Mouse (Mus musculus) limb, embryonic 13.5 days (tissue): ENCODE data around the gene Ppp4r2. TPM values are rescaled to one million over a fixed set of nuclear protein-coding genes. Genes with fewer than 3 reads are reported as not detected.

ENCODE experiments used
- ATAC-seq: fragments of 200-750 bp; cut with Nextera tagmentation; 2 replicates; pipeline ENCODE4 v1.8.0; 2017; ENCODE audit warnings: low read depth, moderate number of reproducible peaks, moderate TSS enrichment; ENCODE audit not compliant: low FRiP score
- H3K27ac ChIP-seq: fragments of 300-500 bp; sonication (generic); 2 replicates; pipeline ENCODE4 v1.5.1; 2015; ENCODE audit warnings: inconsistent platforms, mild to moderate bottlenecking, moderate library complexity
- H3K27me3 ChIP-seq: fragments of 300-500 bp; sonication (generic); 2 replicates; pipeline ENCODE4 v1.6.1; 2015; ENCODE audit warnings: mild to moderate bottlenecking, inconsistent platforms
- H3K36me3 ChIP-seq: fragments of 300-500 bp; sonication (generic); 2 replicates; pipeline ENCODE4 v1.6.1; 2015; ENCODE audit warnings: inconsistent platforms, mild to moderate bottlenecking, moderate library complexity
- H3K4me1 ChIP-seq: fragments of 300-500 bp; sonication (generic); 2 replicates; pipeline ENCODE4 v1.6.1; 2015; ENCODE audit warnings: inconsistent platforms
- H3K4me2 ChIP-seq: fragments of 300-500 bp; sonication (generic); replicated peaks from 2 replicates; pipeline ENCODE4 v1.6.1; 2015; ENCODE audit warnings: inconsistent platforms, mild to moderate bottlenecking, moderate library complexity
- H3K4me3 ChIP-seq: fragments of 300-500 bp; sonication (generic); 2 replicates; pipeline ENCODE4 v1.5.1; 2015; ENCODE audit warnings: moderate library complexity, mild to moderate bottlenecking, inconsistent platforms
- H3K9ac ChIP-seq: fragments of 300-500 bp; sonication (generic); 2 replicates; pipeline ENCODE4 v1.6.1; 2015; ENCODE audit warnings: mild to moderate bottlenecking, inconsistent platforms
- H3K9me3 ChIP-seq: fragments of 300-500 bp; sonication (generic); 2 replicates; pipeline ENCODE4 v1.6.1; 2016; ENCODE audit warnings: inconsistent platforms
- WGBS: fragments of 180-500 bp; shearing (Covaris S2); methylation state at CpG from one replicate; pipeline ENCODE4 v1.1.7; 2015; 5-methylcytosine and 5-hydroxymethylcytosine counted together
- polyA plus RNA-seq: library from polyadenylated mRNA; unstranded; fragments of >200 nt; fragmentation: Nextera tagmentation; extraction: Ambion mirVana; gene quantifications from 2 replicates; pipeline ENCODE4 v1.2.1, GENCODE M21; 2015

Gene Ppp4r2
- polyA plus RNA-seq, 1 experiment from 2014 or later, result 24.9 TPM

- WGBS, result 79% methylated on average over 6 of the region's 6 CpGs
- no peak for ATAC-seq
Observed at GRCm38 (mm10) chr6:100889340-100889739, 55.9 kb downstream of the Ppp4r2 start.

DNA sequence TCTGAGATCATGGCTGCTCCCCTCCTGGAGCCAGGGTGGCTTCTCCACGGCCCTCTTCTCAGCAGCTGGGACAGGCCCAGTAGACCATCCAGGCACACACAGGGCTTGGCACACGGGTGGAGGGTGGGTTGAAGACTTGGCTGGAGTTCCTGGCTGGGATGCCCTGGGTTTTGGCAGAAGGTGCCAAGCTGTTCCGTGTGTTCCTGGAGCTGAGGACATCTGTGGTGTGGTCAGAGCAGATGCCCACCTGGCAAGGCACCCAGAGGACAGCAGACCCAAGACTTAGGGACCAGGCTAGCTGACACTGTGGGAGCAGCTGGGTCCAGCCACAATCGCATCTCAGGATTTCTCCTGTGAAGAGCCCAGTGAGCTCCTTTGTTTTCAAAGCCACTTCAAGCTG is 59.1 kb downstream of the Ppp4r2 start:
- Histone ChIP-seq H3K9ac (no peak overlapping the region), H3K9me3 (no peaks in the 10 kb centered on the region), H3K4me1 (peaks cover 13% of the 10 kb centered on the region; the same call in 1 of the 2 replicates), H3K36me3 (no peaks in the 10 kb centered on the region), H3K4me3 (no peak overlapping the region), H3K4me2 (no peak overlapping the region), H3K27me3 (0 out of 2 replicates have a peak, but pooled peaks cover 9% of the 10 kb centered on the region), H3K27ac (no peak overlapping the region)
- no peak for ATAC-seq
- WGBS, result 80% methylated on average over 4 of the region's 4 CpGs

More at GRCm38 (mm10) chr6:100889340-100889739, 55.9 kb downstream of the Ppp4r2 start:
- H3K4me2 ChIP-seq, result no peak overlapping the region
- no peak overlapping the region for H3K4me3 ChIP-seq
- H3K4me1 ChIP-seq, result 0 out of 2 replicates have a peak, but pooled peaks cover 6% of the 10 kb centered on the region
- no peak overlapping the region for H3K27ac ChIP-seq
- H3K9ac ChIP-seq, result no peak overlapping the region
- H3K9me3 ChIP-seq, result no peaks in the 10 kb centered on the region
- peaks cover 15% of the 10 kb centered on the region; the same call in 1 of the 2 replicates for H3K27me3 ChIP-seq
- no peaks in the 10 kb centered on the region for H3K36me3 ChIP-seq

DNA sequence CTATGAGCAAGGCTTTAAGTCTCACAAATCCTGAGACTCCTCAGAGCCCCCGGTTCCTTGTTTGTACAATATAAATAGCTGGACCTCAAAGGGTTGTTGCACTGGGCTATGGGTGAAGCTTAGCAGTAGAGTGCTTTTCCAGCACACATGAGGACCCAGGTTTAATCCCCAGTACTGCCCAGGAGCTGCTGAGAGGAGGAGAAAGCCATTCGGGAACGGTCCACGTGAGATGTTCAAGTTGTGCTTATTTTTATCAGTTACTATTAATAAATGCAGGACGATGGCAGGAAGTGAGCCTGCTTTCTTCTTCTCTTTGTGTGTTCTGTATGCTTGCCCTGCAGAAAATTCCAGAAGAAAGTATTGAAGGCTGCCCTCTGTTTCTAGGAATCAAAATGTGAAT is 59.7 kb downstream of the Ppp4r2 start:
- no peak for ATAC-seq
- 72% methylated on average over 5 of the region's 5 CpGs for WGBS
- H3K27ac ChIP-seq, result no peak overlapping the region

DNA sequence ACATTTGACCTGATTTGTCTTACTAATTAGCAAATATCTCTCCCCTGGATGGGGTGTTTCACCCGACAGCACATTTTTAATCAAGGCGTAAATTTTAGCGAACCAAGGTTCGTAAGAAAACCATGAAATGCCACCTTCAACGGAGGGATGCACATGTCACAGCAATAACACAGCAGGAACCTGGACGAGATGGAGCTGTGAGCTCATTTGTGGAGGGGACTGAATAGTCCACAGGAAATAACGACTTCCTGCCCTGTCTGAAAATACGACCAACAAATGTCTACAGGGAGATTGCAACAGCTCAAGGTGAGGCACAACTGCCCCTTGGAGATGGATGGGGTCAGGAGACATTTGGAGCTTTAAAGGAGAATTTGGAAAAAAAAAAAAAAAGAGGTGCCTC is 61.8 kb downstream of the Ppp4r2 start:
- no peak overlapping the region for H3K4me3 ChIP-seq
- H3K9me3 ChIP-seq, result no peaks in the 10 kb centered on the region
- H3K27ac ChIP-seq, result no peak overlapping the region
- ATAC-seq, result no peak
- no peak overlapping the region for H3K4me2 ChIP-seq
- no peak overlapping the region for H3K9ac ChIP-seq
- no peaks in the 10 kb centered on the region for H3K36me3 ChIP-seq
- H3K27me3 ChIP-seq, result no peaks in the 10 kb centered on the region
- WGBS, result 15% methylated on average over 8 of the region's 8 CpGs
- peaks cover 13% of the 10 kb centered on the region; the same call in 1 of the 2 replicates for H3K4me1 ChIP-seq

More for the DNA sequence above, 59.7 kb downstream of the Ppp4r2 start:
- H3K27me3 ChIP-seq, result 0 out of 2 replicates have a peak, but pooled peaks cover 9% of the 10 kb centered on the region
- no peaks in the 10 kb centered on the region for H3K9me3 ChIP-seq
- no peak overlapping the region for H3K9ac ChIP-seq
- no peaks in the 10 kb centered on the region for H3K36me3 ChIP-seq
- no peak overlapping the region for H3K4me2 ChIP-seq
- peaks cover 13% of the 10 kb centered on the region; the same call in 1 of the 2 replicates for H3K4me1 ChIP-seq
- H3K4me3 ChIP-seq, result no peak overlapping the region

- Histone ChIP-seq H3K4me3 (no peak overlapping the region), H3K4me1 (peaks cover 13% of the 10 kb centered on the region; the same call in 1 of the 2 replicates), H3K27me3 (no peaks in the 10 kb centered on the region), H3K9ac (no peak overlapping the region), H3K4me2 (no peak overlapping the region), H3K36me3 (no peaks in the 10 kb centered on the region), H3K27ac (no peak overlapping the region), H3K9me3 (no peaks in the 10 kb centered on the region)
- WGBS, result 73% methylated on average over 5 of the region's 5 CpGs
- ATAC-seq, result no peak
Observed at GRCm38 (mm10) chr6:100896883-100897282, 63.5 kb downstream of the Ppp4r2 start.

GRCm38 (mm10) chr6:100904463-100904862 is 71.0 kb downstream of the Ppp4r2 start:
- WGBS, result 42% methylated on average over 5 of the region's 5 CpGs
- no peak for ATAC-seq

DNA sequence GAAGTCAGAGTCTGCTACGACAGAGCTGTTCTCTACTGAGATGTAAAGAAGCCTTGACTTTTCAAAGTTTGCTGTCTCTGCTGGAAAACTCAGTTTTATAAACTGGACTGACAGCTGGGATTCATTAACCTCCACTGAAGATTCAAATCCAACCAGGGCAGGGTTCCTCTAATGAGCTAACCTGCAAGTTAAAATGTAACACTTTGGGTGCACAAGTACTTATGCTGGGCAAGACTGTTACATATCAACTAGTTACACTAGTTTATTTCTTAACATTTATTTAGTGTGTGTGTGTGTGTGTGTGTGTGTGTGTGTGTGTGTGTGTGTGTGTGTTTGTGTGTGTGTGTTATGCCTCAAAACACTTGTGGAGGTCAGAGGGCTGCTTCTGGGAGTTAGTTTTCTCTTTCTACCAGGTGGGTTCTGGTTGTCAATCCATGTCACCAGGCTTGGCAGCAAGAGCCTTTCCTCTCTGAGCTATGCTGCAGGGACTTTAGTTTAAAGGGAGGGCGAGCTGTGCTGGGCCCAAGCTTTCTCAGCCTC is 76.8 kb downstream of the Ppp4r2 start:
- WGBS, result 25% methylated on average over 2 of the region's 2 CpGs
- no peaks in the 10 kb centered on the region for H3K36me3 ChIP-seq
- H3K9ac ChIP-seq, result no peak overlapping the region
- H3K4me1 ChIP-seq, result peaks cover 28% of the 10 kb centered on the region
- peaks cover 26% of the 10 kb centered on the region for H3K27me3 ChIP-seq
- H3K9me3 ChIP-seq, result no peaks in the 10 kb centered on the region
- H3K27ac ChIP-seq, result no peak overlapping the region
- no peak overlapping the region for H3K4me3 ChIP-seq
- no peak for ATAC-seq
- H3K4me2 ChIP-seq, result no peak overlapping the region

More at GRCm38 (mm10) chr6:100904463-100904862, 71.0 kb downstream of the Ppp4r2 start:
- 0 out of 2 replicates have a peak, but pooled peaks cover 4% of the 10 kb centered on the region for H3K4me1 ChIP-seq
- no peaks in the 10 kb centered on the region for H3K9me3 ChIP-seq
- H3K27ac ChIP-seq, result no peak overlapping the region
- no peak overlapping the region for H3K9ac ChIP-seq
- H3K4me3 ChIP-seq, result no peak overlapping the region
- no peak overlapping the region for H3K4me2 ChIP-seq
- no peaks in the 10 kb centered on the region for H3K36me3 ChIP-seq
- H3K27me3 ChIP-seq, result peaks cover 5% of the 10 kb centered on the region; the same call in 1 of the 2 replicates

Other genes with a start within 250 kb of the Ppp4r2 start
- 17.5 and 18.6 TPM in 2 replicates for gene Shq1, start 162.5 kb upstream of the Ppp4r2 start, polyA plus RNA-seq
- gene Gxylt2, start 128.9 kb upstream of the Ppp4r2 start, polyA plus RNA-seq, result 21.2 and 23.5 TPM in 2 replicates